Mouse (Mus musculus) lung, postnatal 0 days (tissue): ENCODE results near the gene Dph1.

ENCODE experiments used
- CTCF ChIP-seq: IDR thresholded peaks from 2 replicates; pipeline ENCODE4 v1.5.1; 2016; ENCODE audit warnings: antibody characterized with exemption, mild to moderate bottlenecking
- EP300 ChIP-seq: IDR thresholded peaks from 2 replicates; pipeline ENCODE4 v1.6.1; 2016; ENCODE audit warnings: antibody characterized with exemption, mild to moderate bottlenecking, control low read depth

GRCm38 (mm10) chr11:75158432-75158831, 32.6 kb downstream of the Dph1 start:
- TF ChIP-seq CTCF (no peak), EP300 (no peak)
